Mouse (Mus musculus): ENCODE measurements around the gene Nfya. TPM values are rescaled to one million over a fixed set of nuclear protein-coding genes. Genes with fewer than 3 reads are reported as not detected.
A peak's percentile ranks its signal among the peaks of the same experiment; 100 is the strongest.

Gene Nfya
- polyA plus RNA-seq, 1 experiment from 2014 or later: 17.8 TPM

- Histone ChIP-seq H3K27ac (peak overlapping the region; percentile 46), H3K36me3 (no peaks in the 10 kb centered on the region), H3K27me3 (no peaks in the 10 kb centered on the region), H3K4me1 (peaks cover 14% of the 10 kb centered on the region), H3K4me2 (no peak overlapping the region), H3K9me3 (replicated peaks) (no peaks in the 10 kb centered on the region), H3K4me3 (replicated peaks) (no peak overlapping the region), H3K9ac (no peak overlapping the region)
- peak; percentile 28; the same call in 1 of the 2 replicates for ATAC-seq (replicated peaks; ENCODE audit: low FRiP score)
- WGBS: 53% methylated on average over 16 of the region's 16 CpGs
These were observed 33.9 kb upstream of the Nfya start for GRCm38 (mm10) chr17:48443542-48444145.

GRCm38 (mm10) chr17:48442745-48443457, 33.2 kb upstream of the Nfya start:
- H3K4me2 ChIP-seq: no peak overlapping the region
- peaks cover 17% of the 10 kb centered on the region for H3K4me1 ChIP-seq
- H3K9ac ChIP-seq: no peak overlapping the region
- H3K9me3 ChIP-seq (replicated peaks): no peaks in the 10 kb centered on the region
- ATAC-seq (replicated peaks; ENCODE audit: low FRiP score): peak; percentile 53; the same call in 1 of the 2 replicates
- H3K27ac ChIP-seq: peak overlapping the region; percentile 46; the same call in 1 of the 2 replicates
- H3K36me3 ChIP-seq: no peaks in the 10 kb centered on the region
- 48% methylated on average over 7 of the region's 7 CpGs for WGBS
- H3K4me3 ChIP-seq (replicated peaks): no peak overlapping the region
- no peaks in the 10 kb centered on the region for H3K27me3 ChIP-seq

GRCm38 (mm10) chr17:48437421-48437911, 27.8 kb upstream of the Nfya start:
- Histone ChIP-seq H3K27ac (peak overlapping the region; percentile 94), H3K9ac (no peak overlapping the region), H3K9me3 (replicated peaks) (no peaks in the 10 kb centered on the region), H3K36me3 (no peaks in the 10 kb centered on the region), H3K4me3 (replicated peaks) (no peak overlapping the region), H3K4me1 (peaks cover 25% of the 10 kb centered on the region), H3K4me2 (no peak overlapping the region), H3K27me3 (no peaks in the 10 kb centered on the region)
- WGBS: 8% methylated on average over 7 of the region's 7 CpGs
- ATAC-seq (replicated peaks; ENCODE audit: low FRiP score): peak; percentile 88

GRCm38 (mm10) chr17:48436487-48436886, 26.8 kb upstream of the Nfya start:
- H3K4me2 ChIP-seq: no peak overlapping the region
- peaks cover 29% of the 10 kb centered on the region for H3K4me1 ChIP-seq
- WGBS: 12% methylated on average over 1 of the region's 1 CpGs
- no peak overlapping the region for H3K9ac ChIP-seq
- no peaks in the 10 kb centered on the region for H3K9me3 ChIP-seq (replicated peaks)
- no peaks in the 10 kb centered on the region for H3K27me3 ChIP-seq
- H3K27ac ChIP-seq: peak overlapping the region; percentile 94
- peak; percentile 30 for ATAC-seq (replicated peaks; ENCODE audit: low FRiP score)
- no peaks in the 10 kb centered on the region for H3K36me3 ChIP-seq
- H3K4me3 ChIP-seq (replicated peaks): no peak overlapping the region

- Histone ChIP-seq H3K4me3 (replicated peaks) (no peak overlapping the region), H3K27ac (no peak overlapping the region), H3K36me3 (no peaks in the 10 kb centered on the region), H3K4me2 (no peak overlapping the region), H3K9me3 (replicated peaks) (no peaks in the 10 kb centered on the region), H3K4me1 (peaks cover 45% of the 10 kb centered on the region), H3K27me3 (no peaks in the 10 kb centered on the region), H3K9ac (no peak overlapping the region)
- no peak for ATAC-seq (replicated peaks; ENCODE audit: low FRiP score)
- 81% methylated on average over 5 of the region's 5 CpGs for WGBS
These were observed 24.8 kb upstream of the Nfya start for GRCm38 (mm10) chr17:48434479-48434878.

GRCm38 (mm10) chr17:48433689-48434330, 24.1 kb upstream of the Nfya start:
- Histone ChIP-seq H3K27ac (no peak overlapping the region), H3K36me3 (no peaks in the 10 kb centered on the region), H3K4me1 (peaks cover 47% of the 10 kb centered on the region), H3K9ac (no peak overlapping the region), H3K4me3 (replicated peaks) (no peak overlapping the region), H3K27me3 (no peaks in the 10 kb centered on the region), H3K9me3 (replicated peaks) (no peaks in the 10 kb centered on the region), H3K4me2 (no peak overlapping the region)
- WGBS: 58% methylated on average over 6 of the region's 6 CpGs
- ATAC-seq (replicated peaks; ENCODE audit: low FRiP score): no peak

GRCm38 (mm10) chr17:48433006-48433655, 23.4 kb upstream of the Nfya start:
- H3K4me2 ChIP-seq: no peak overlapping the region
- no peaks in the 10 kb centered on the region for H3K27me3 ChIP-seq
- no peak overlapping the region for H3K27ac ChIP-seq
- H3K9me3 ChIP-seq (replicated peaks): no peaks in the 10 kb centered on the region
- H3K36me3 ChIP-seq: no peaks in the 10 kb centered on the region
- H3K9ac ChIP-seq: no peak overlapping the region
- no peak overlapping the region for H3K4me3 ChIP-seq (replicated peaks)
- peaks cover 52% of the 10 kb centered on the region for H3K4me1 ChIP-seq
- ATAC-seq (replicated peaks; ENCODE audit: low FRiP score): no peak
- WGBS: 87% methylated on average over 20 of the region's 20 CpGs

- Histone ChIP-seq H3K36me3 (no peaks in the 10 kb centered on the region), H3K9ac (no peak within 1 kb of the TSS), H3K4me1 (peaks cover 50% of the 10 kb centered on the region), H3K27me3 (no peaks in the 10 kb centered on the region), H3K4me2 (no peak within 1 kb of the TSS), H3K9me3 (replicated peaks) (no peaks in the 10 kb centered on the region), H3K4me3 (replicated peaks) (no peak within 1 kb of the TSS), H3K27ac (no peak within 1 kb of the TSS)
- 75% methylated on average over 16 of the region's 16 CpGs for WGBS
- ATAC-seq (replicated peaks; ENCODE audit: low FRiP score): no peak
These were observed 22.7 kb upstream of the Nfya start, which contains the start of gene Apobec2 for GRCm38 (mm10) chr17:48432158-48432980. Gene Apobec2 (minus strand): TSS chr17:48432930.

- Histone ChIP-seq H3K27ac (peak overlapping the region; percentile 59; the same call in 1 of the 2 replicates), H3K36me3 (no peaks in the 10 kb centered on the region)
- ATAC-seq (replicated peaks; ENCODE audit: low FRiP score): no peak
These were observed 21.3 kb upstream of the Nfya start for GRCm38 (mm10) chr17:48431054-48431453.

GRCm38 (mm10) chr17:48430394-48430793, 20.7 kb upstream of the Nfya start:
- no peaks in the 10 kb centered on the region for H3K27me3 ChIP-seq
- H3K4me2 ChIP-seq: no peak overlapping the region
- WGBS: 27% methylated on average over 5 of the region's 5 CpGs
- H3K9ac ChIP-seq: no peak overlapping the region
- ATAC-seq (replicated peaks; ENCODE audit: low FRiP score): no peak
- peaks cover 53% of the 10 kb centered on the region for H3K4me1 ChIP-seq
- H3K36me3 ChIP-seq: no peaks in the 10 kb centered on the region
- H3K27ac ChIP-seq: peak overlapping the region; percentile 76
- H3K9me3 ChIP-seq (replicated peaks): no peaks in the 10 kb centered on the region
- H3K4me3 ChIP-seq (replicated peaks): no peak overlapping the region

More at GRCm38 (mm10) chr17:48431054-48431453, 21.3 kb upstream of the Nfya start:
- H3K4me1 ChIP-seq: peaks cover 48% of the 10 kb centered on the region
- no peak overlapping the region for H3K4me2 ChIP-seq
- no peaks in the 10 kb centered on the region for H3K9me3 ChIP-seq (replicated peaks)
- H3K9ac ChIP-seq: no peak overlapping the region
- no peak overlapping the region for H3K4me3 ChIP-seq (replicated peaks)
- 55% methylated on average over 5 of the region's 5 CpGs for WGBS
- H3K27me3 ChIP-seq: no peaks in the 10 kb centered on the region

- Histone ChIP-seq H3K9me3 (replicated peaks) (no peaks in the 10 kb centered on the region), H3K27me3 (no peaks in the 10 kb centered on the region), H3K4me3 (replicated peaks) (no peak overlapping the region), H3K36me3 (no peaks in the 10 kb centered on the region), H3K4me2 (no peak overlapping the region), H3K4me1 (peaks cover 55% of the 10 kb centered on the region), H3K9ac (no peak overlapping the region), H3K27ac (peak overlapping the region; percentile 86)
- 41% methylated on average over 11 of the region's 11 CpGs for WGBS
- peak; percentile 57 for ATAC-seq (replicated peaks; ENCODE audit: low FRiP score)
These were observed 18.3 kb upstream of the Nfya start for GRCm38 (mm10) chr17:48427852-48428530.

Data from kidney, embryonic 15.5 days (tissue).